Mouse (Mus musculus) right cerebral cortex, postnatal 14 days (tissue): Measurements from ENCODE around the gene Dguok.

Source experiments
- DNase-seq: peaks from one replicate; pipeline ENCODE4 v3.0.0; 2022

Dguok gene

DNA sequence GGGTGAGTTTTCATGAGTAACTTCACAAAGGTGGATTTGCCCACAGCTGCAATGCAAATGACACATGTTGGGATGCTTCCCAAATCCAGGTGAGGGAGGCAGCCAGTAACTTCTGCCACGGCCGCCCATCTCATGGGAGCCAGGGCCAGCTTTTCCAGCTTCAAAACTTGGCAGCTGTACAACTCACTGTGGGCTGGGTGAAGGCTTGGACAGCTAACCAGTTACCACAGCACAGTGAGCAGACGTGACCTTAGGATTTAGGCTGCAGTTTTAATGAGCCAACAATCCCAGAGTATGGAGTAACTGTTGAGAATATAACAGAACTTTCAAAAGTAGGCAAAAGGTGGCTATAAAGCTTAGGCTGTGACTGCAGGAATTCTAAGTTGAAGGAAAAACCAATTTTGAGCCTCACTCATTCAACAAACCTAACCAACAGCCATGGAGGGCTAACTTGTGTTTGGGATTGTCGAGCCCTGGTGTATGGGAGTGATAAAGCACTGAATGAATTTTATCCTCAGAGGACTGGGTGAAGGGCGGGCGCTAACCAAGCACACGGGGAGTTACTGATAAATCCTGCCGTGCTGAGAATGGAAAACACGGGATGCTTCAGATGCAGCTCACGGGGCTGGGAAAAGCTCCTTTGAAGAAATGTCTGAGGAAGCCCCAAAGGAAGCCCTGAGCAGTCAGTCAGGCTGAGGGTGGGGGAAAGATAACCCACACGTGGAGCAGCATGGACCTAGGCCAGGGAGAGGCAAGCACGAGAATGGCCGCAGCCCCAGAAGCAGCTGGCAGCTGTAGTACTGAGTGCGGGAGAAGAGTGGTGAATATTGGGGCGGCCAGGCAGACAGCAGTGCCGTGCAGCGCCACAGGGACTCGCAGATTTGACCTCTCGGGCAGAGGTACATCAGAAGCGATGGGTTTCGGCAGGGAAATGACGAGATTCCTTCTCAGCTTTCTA, 9.7 kb downstream of the Dguok start:
- no peak for DNase-seq

- DNase-seq, result no peak
These were observed 10.6 kb downstream of the Dguok start for GRCm38 (mm10) chr6:83496009-83496752.

DNA sequence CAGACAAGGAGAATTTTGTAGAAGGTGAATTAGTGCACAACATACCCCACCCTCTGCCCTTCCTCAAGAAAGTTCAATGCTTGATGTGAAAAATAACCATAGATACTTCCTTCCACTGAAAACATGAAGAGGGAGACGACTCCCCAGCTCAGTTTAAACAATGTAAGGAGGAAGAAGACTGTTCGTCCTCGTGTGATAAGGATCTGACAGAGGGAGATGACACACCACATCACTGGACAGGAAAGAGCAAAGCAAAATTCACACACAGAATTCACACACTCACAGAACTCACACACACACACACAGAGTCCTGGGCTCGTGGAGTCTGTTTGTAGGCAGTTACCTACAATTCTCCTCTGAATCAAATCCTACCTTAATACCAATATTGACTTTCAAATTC, 16.1 kb downstream of the Dguok start:
- DNase-seq, result no peak

DNA sequence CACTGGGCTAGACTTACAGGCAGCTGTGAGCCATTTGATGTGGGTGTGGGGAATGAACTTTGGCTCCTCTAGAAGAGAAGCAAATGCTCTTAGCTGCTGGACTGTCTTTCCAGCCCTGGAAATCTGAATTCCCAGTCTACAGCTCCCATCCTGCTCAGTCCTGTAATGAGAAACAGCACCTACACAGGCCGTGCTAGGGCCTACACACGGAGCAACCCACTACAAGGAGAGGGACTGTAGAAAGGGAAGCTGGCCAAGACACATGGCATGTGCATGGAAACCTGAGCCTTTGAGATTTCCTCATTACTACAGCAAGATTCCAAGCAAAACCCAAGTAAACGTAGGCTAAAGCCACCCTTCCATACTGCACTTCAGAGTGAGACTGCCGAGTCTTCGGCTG, 18.6 kb downstream of the Dguok start:
- DNase-seq, result no peak

- DNase-seq, result no peak
These were observed 19.5 kb downstream of the Dguok start for GRCm38 (mm10) chr6:83487298-83487697.

GRCm38 (mm10) chr6:83485854-83486253, 20.9 kb downstream of the Dguok start:
- no peak for DNase-seq

DNA sequence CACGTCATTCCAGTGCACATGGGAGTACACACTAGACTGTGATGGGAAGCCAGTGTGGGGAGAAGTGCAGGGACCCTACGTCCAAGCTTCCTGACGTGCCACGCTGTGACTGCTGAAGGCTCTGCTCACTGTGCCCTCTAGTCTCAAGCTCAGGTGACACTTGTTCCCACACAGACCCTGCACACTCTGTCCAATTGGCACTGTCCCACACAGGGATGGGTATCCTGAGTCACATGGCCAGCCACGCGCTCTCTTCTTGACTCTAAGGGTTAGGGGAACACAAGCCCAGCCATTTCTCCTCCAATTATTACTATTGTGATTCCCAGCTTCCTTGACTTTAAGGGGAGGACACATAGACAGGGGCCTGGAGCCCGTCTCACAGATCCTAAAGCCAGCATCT, 23.0 kb downstream of the Dguok start:
- DNase-seq, result no peak

DNA sequence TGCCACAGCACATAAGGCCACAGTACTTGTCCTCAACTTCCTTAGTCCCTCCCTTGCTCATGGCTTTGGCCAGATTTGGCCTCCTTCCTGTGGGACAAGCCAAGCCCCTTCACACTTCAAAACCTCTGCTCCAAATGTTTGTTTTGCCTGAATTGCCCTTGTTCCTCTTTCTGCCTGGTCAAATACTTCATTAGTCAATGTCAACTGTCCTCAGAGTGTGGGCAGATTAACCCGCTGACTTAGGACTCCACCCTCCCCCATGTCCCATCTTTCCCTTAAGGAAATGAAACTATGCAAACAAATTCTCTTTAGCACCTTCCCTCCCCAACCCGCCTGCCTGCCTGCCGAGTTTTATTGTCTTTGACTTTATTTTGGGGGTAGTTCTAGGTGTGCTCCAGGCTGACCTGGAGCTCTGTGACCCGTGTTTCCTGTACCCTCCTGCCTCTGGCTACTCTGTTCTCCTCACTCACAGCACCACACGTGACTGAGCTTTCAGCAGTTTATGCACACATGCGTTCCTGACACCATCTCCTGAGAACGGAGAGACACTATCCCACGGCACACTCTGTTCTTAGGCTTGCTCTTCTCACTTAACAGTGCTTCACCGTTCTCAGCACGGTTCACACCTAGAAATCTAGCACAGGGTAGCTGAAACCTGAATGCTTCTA, 24.2 kb downstream of the Dguok start:
- DNase-seq, result no peak

GRCm38 (mm10) chr6:83480019-83480655, 26.6 kb downstream of the Dguok start:
- no peak for DNase-seq

GRCm38 (mm10) chr6:83479193-83479592, 27.6 kb downstream of the Dguok start:
- no peak for DNase-seq

DNA sequence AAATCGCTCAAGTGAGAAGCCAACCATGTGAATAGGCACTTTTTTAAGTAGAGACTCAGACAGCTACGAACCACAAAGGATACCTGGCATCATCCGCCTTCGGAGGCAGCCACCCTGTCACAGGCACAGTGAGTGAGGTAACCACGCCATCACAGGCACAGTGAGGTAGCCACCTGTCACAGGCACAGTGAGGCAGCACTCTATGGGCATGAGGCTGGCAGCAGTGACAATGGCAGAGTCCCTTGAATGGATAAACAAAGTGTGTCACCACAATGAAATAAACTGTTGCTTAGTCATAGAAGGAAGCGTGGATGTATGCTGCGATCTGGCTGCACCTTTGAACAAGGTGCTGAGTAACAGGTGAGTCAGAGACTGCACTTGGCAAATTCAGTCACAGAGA, 28.1 kb downstream of the Dguok start:
- no peak for DNase-seq

- no peak for DNase-seq
These were observed 28.6 kb downstream of the Dguok start for GRCm38 (mm10) chr6:83478217-83478616.

- DNase-seq, result no peak
These were observed 31.3 kb downstream of the Dguok start for GRCm38 (mm10) chr6:83475431-83475830.

- DNase-seq, result no peak
These were observed 33.5 kb downstream of the Dguok start for GRCm38 (mm10) chr6:83473240-83473639.

- DNase-seq, result no peak
These were observed 35.0 kb downstream of the Dguok start for GRCm38 (mm10) chr6:83471739-83472138.

GRCm38 (mm10) chr6:83464011-83464410, 42.8 kb downstream of the Dguok start:
- no peak for DNase-seq

DNA sequence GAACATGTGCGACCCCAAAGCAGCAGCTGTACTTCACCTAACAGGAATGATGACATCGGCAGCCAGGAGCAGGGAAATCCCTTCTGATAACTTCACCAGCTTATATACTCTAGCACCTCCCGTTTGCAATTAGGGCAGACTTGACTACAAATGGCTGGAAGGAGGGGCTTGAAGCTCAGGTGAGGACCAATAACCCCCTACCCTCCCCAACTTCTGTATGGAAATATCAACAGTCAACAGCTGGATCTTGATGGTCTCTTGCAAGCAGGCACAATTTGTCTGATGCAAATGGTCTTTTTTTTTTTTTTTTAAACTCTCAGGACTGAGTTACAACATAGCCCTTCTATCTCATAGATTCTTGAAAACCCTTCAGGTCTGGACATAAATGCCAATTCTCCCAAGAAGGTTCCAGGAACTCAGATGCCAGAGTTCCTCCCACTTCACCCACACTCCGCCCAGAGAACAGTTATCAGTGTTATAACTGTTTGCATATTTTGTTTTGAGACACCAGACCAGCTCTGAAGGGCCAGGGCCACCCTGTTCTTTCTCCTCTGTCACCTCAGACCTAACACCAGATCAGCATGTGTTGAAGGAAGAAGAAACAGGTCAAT, 47.6 kb downstream of the Dguok start, which contains the start of gene Tet3:
Gene Tet3 (minus strand): TSS at position 51 of the 611 bp plus-strand sequence.
- DNase-seq, result no peak

- DNase-seq, result no peak
These were observed 49.6 kb downstream of the Dguok start for GRCm38 (mm10) chr6:83456984-83457810.

GRCm38 (mm10) chr6:83456131-83456983, 50.4 kb downstream of the Dguok start:
- peak; percentile 65 for DNase-seq
